Mouse (Mus musculus): ENCODE results near the gene Tmem200b.

DNA sequence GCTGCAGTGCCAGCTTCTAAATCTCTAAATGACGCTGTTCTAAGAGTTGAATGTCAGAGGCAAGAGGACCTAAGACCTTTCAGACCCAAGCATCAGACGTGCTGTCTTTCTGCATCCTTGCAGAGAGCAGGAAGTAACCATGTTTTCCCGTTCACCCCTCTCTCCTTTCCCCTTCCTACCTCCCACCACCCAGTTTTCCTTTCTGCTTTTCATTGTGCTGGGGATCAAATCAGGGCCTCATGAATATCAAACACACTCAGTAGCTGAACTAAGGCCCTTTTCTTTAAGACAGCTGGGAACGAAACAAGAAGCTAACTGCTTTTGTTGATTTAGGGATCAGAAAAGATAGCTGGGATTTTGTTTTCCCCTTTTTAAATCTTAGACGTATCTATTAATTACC lies 28.3 kb downstream of the Tmem200b start:
- no peak for TF ChIP-seq CTCF (conservative IDR thresholded peaks at IDR 0.05; ENCODE audit: low read length)
- TF ChIP-seq POU5F1 (IDR thresholded peaks at IDR 0.05; ENCODE audit: borderline replicate concordance, low read length), result no peak

All from E14TG2a.4 (cell line).